Mouse (Mus musculus): ENCODE measurements at regions not wholly inside any gene's neighbourhood (a gene's known extent, or its start where the extent isn't known, plus 50 kb on each side); places are given as distances from the start of the nearest gene placed in this dataset.

GRCm38 (mm10) chr10:100922976-100923375 is 332.7 kb downstream of the 1700017N19Rik start:
- no peak for DNase-seq (ENCODE audit: low spot score)

- no peak for DNase-seq (ENCODE audit: low spot score)
Measured at GRCm38 (mm10) chr10:100927086-100927485, 336.8 kb downstream of the 1700017N19Rik start.

GRCm38 (mm10) chr10:100931739-100932138 is 341.5 kb downstream of the 1700017N19Rik start:
- DNase-seq (ENCODE audit: low spot score), result no peak

- no peak for DNase-seq (ENCODE audit: low spot score)
Measured at GRCm38 (mm10) chr10:100958371-100958770, 368.1 kb downstream of the 1700017N19Rik start.

- no peak for DNase-seq (ENCODE audit: low spot score)
Measured at GRCm38 (mm10) chr10:101003469-101003868, 413.2 kb downstream of the 1700017N19Rik start.

GRCm38 (mm10) chr10:101004687-101005086 is 414.4 kb downstream of the 1700017N19Rik start:
- DNase-seq (ENCODE audit: low spot score), result no peak

GRCm38 (mm10) chr10:101015416-101015815 is 425.1 kb downstream of the 1700017N19Rik start:
- DNase-seq (ENCODE audit: low spot score), result no peak

- DNase-seq (ENCODE audit: low spot score), result no peak
Measured at GRCm38 (mm10) chr10:101038630-101039029, 448.3 kb downstream of the 1700017N19Rik start.

- no peak for DNase-seq (ENCODE audit: low spot score)
Measured at GRCm38 (mm10) chr10:101039034-101039433, 448.8 kb downstream of the 1700017N19Rik start.

Measured in ovary, postnatal 10 days (tissue).